Mouse (Mus musculus) kidney, postnatal 0 days (tissue): ENCODE measurements around the gene Elfn1. TPM values are rescaled to one million over a fixed set of nuclear protein-coding genes. Genes with fewer than 3 reads are reported as not detected.

Experiments
- ATAC-seq: fragments of 200-750 bp; cut with Nextera tagmentation; replicated peaks from 2 replicates; pipeline ENCODE4 v1.8.0; 2017; ENCODE audit warnings: low read depth, moderate number of reproducible peaks, moderate TSS enrichment, moderate library complexity; ENCODE audit not compliant: low FRiP score
- DNase-seq: peaks from one replicate; pipeline ENCODE4 v3.0.0-alpha.2; 2016; ENCODE audit warnings: low spot score
- H3K27ac ChIP-seq: fragments of 300-500 bp; sonication (generic); 2 replicates; pipeline ENCODE4 v1.5.1; 2014; ENCODE audit warnings: mild to moderate bottlenecking
- H3K27me3 ChIP-seq: fragments of 300-500 bp; sonication (generic); 2 replicates; pipeline ENCODE4 v1.6.1; 2014; ENCODE audit warnings: low read length, mixed read lengths; ENCODE audit not compliant: insufficient read depth
- H3K36me3 ChIP-seq: fragments of 300-500 bp; sonication (generic); 2 replicates; pipeline ENCODE4 v1.6.1; 2014; ENCODE audit warnings: low read length, mixed read lengths; ENCODE audit not compliant: insufficient read depth
- H3K4me1 ChIP-seq: fragments of 300-500 bp; sonication (generic); replicated peaks from 2 replicates; pipeline ENCODE4 v1.6.1; 2014; ENCODE audit warnings: antibody characterized with exemption, low read length, mixed read lengths; ENCODE audit not compliant: insufficient read depth
- H3K4me2 ChIP-seq: fragments of 300-500 bp; sonication (generic); 2 replicates; pipeline ENCODE4 v1.6.1; 2014; ENCODE audit warnings: mild to moderate bottlenecking, low read length, moderate library complexity, mixed read lengths
- H3K4me3 ChIP-seq: fragments of 300-500 bp; sonication (generic); replicated peaks from 2 replicates; pipeline ENCODE4 v1.5.1; 2014; ENCODE audit warnings: low read depth, low read length
- H3K9ac ChIP-seq: fragments of 300-500 bp; sonication (generic); 2 replicates; pipeline ENCODE4 v1.6.1; 2014; ENCODE audit warnings: low read depth, low read length
- H3K9me3 ChIP-seq: fragments of 300-500 bp; sonication (generic); replicated peaks from 2 replicates; pipeline ENCODE4 v1.6.1; 2016; ENCODE audit warnings: low read length, inconsistent platforms, mixed read lengths
- CTCF ChIP-seq: IDR thresholded peaks from 2 replicates; pipeline ENCODE4 v1.5.1; 2016; ENCODE audit warnings: antibody characterized with exemption, low read depth, mild to moderate bottlenecking, moderate library complexity
- whole genome bisulfite sequencing: fragments of 180-500 bp; shearing (Covaris S2); extraction: QIAGEN DNeasy Blood & Tissue Kit; methylation state at CpG from one replicate; pipeline ENCODE4 v1.1.7; 2014; 5-methylcytosine and 5-hydroxymethylcytosine counted together
- polyA plus RNA-seq: library from polyadenylated mRNA; unstranded; fragments of >200 nt; fragmentation: Nextera tagmentation; extraction: Ambion mirVana; gene quantifications from 2 replicates; pipeline ENCODE4 v1.2.1, GENCODE M21; 2015

Gene Elfn1
- polyA plus RNA-seq, 1 experiment from 2014 or later = 0.33 TPM

DNA sequence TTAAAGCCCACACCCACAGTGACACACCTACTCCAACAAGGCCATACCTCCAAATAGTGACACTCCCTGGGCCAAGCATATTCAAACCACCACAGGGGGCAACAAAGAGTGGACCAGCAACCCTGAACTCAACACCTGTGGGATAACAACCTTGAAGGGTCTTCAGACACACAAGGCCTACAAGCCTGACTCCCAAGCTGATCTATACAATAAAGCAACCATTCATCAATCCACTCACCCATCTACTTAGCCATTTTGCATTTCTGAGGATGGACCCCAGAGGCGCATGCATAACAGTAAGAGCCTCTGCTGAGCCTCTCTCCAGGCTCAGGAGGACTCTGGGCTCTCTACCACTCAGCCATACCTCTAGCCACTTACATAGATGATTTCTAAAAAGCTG, 109.2 kb downstream of the Elfn1 start:
- H3K27me3 ChIP-seq = no peaks in the 10 kb centered on the region
- no peak for TF ChIP-seq CTCF
- no peaks in the 10 kb centered on the region for H3K4me1 ChIP-seq
- DNase-seq (no peak), ATAC-seq (no peak)
- no peak overlapping the region for H3K9ac ChIP-seq
- H3K9me3 ChIP-seq = no peaks in the 10 kb centered on the region
- H3K4me2 ChIP-seq = no peak overlapping the region
- no peak overlapping the region for H3K4me3 ChIP-seq
- 100% methylated on average over 1 of the region's 1 CpGs for WGBS
- H3K27ac ChIP-seq = no peak overlapping the region
- no peaks in the 10 kb centered on the region for H3K36me3 ChIP-seq

DNA sequence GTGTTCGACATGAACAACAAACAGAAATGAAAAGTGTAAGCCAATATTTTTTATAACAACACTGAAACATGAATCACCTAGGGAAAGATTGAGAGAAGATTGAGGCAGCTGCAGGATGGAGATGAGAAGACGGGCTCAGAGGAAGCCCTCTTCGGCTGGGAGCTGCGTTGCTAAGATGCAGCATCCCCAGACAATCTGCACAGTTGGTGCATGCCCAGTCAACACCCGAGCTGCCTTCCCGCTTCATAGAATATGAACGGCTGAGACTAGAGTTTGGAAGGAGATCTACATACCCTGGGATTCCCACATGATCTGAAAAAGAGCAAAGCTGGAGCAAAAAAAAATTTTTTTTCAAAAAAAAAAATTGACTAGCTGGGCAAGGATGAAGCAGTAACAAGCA, 111.0 kb downstream of the Elfn1 start:
- no peak for TF ChIP-seq CTCF
- 91% methylated on average over 7 of the region's 7 CpGs for WGBS
- DNase-seq = no peak
- Histone ChIP-seq H3K27ac (no peak overlapping the region), H3K4me1 (no peaks in the 10 kb centered on the region; the same call in 1 of the 2 replicates), H3K9ac (no peak overlapping the region), H3K36me3 (no peaks in the 10 kb centered on the region), H3K4me2 (no peak overlapping the region), H3K4me3 (no peak overlapping the region), H3K9me3 (no peaks in the 10 kb centered on the region), H3K27me3 (no peaks in the 10 kb centered on the region)
- no peak for ATAC-seq

DNA sequence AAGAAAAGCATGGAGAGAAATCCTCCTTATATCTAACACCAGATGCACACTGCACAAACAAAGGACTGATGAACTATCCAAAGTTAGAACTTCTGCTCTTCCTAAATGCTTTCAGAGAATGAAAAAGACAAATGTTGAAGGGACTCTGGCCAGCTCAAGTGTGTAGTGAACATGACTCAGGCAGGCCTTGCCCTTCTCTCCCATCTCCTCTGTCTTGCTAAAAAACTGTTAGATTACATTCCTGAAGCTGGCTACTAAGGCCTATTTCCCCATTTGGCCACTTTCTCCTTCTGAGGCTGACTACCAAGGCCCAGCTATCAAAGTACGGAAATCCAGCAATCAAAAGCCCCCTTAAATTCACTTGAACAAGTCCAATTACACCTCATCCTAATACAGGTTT, 111.9 kb downstream of the Elfn1 start:
- H3K4me3 ChIP-seq = no peak overlapping the region
- no peak for TF ChIP-seq CTCF
- H3K36me3 ChIP-seq = no peaks in the 10 kb centered on the region
- no peaks in the 10 kb centered on the region for H3K27me3 ChIP-seq
- no peak for ATAC-seq
- no peaks in the 10 kb centered on the region for H3K9me3 ChIP-seq
- no peak overlapping the region for H3K9ac ChIP-seq
- no peaks in the 10 kb centered on the region; the same call in 1 of the 2 replicates for H3K4me1 ChIP-seq
- DNase-seq = no peak
- no peak overlapping the region for H3K4me2 ChIP-seq
- WGBS = 97% methylated on average over 1 of the region's 1 CpGs
- H3K27ac ChIP-seq = no peak overlapping the region

DNA sequence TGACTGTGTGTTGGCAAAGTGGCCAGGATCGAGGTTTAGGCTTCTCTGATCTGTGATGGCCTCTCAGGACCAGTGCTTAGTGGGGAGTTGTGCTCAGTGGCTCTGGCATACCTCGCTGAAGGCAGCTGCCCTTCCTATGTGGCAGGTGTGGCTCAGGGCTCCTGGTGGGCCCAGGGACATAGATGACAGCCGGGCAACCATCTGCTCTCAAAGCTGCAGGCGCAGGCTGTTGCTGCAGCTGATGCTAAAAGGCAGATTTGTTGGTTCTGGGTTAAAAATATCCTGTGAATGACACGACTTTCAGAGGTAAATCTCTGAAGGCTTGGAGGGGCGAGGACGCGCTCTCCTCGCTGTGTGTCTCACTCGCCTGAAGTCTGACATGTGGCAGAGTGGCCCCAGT, 114.0 kb downstream of the Elfn1 start:
- Histone ChIP-seq H3K9ac (no peak overlapping the region), H3K9me3 (no peaks in the 10 kb centered on the region), H3K27me3 (no peaks in the 10 kb centered on the region), H3K27ac (no peak overlapping the region), H3K4me3 (no peak overlapping the region), H3K36me3 (no peaks in the 10 kb centered on the region), H3K4me1 (no peaks in the 10 kb centered on the region; the same call in 1 of the 2 replicates), H3K4me2 (no peak overlapping the region)
- no peak for TF ChIP-seq CTCF
- DNase-seq (no peak), ATAC-seq (no peak)
- WGBS = 84% methylated on average over 10 of the region's 10 CpGs

DNA sequence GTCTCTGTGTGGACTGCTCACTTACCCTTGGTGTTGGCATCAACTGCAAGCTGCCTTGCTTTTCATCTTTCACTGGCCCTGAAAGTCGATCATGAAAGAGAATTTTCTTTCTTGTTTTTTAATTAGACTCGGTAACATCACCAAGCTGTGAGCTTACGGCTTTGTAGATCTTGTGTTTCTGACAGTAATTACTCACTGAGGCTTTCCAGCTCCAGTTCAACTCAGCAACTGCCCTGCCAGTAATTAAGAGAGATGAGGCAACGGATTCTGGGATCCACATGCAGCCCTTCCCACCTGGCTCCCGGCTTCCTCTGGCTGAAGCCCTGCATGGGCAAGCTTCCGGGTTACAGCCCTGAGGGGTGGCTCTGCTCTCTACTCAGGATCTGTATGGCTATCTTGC, 115.1 kb downstream of the Elfn1 start:
- Histone ChIP-seq H3K36me3 (no peaks in the 10 kb centered on the region), H3K27ac (no peak overlapping the region), H3K27me3 (no peaks in the 10 kb centered on the region), H3K9ac (no peak overlapping the region), H3K4me1 (no peaks in the 10 kb centered on the region; the same call in 1 of the 2 replicates), H3K4me2 (no peak overlapping the region), H3K9me3 (no peaks in the 10 kb centered on the region), H3K4me3 (no peak overlapping the region)
- TF ChIP-seq CTCF = no peak
- ATAC-seq (no peak), DNase-seq (no peak)
- WGBS = 82% methylated on average over 6 of the region's 6 CpGs

DNA sequence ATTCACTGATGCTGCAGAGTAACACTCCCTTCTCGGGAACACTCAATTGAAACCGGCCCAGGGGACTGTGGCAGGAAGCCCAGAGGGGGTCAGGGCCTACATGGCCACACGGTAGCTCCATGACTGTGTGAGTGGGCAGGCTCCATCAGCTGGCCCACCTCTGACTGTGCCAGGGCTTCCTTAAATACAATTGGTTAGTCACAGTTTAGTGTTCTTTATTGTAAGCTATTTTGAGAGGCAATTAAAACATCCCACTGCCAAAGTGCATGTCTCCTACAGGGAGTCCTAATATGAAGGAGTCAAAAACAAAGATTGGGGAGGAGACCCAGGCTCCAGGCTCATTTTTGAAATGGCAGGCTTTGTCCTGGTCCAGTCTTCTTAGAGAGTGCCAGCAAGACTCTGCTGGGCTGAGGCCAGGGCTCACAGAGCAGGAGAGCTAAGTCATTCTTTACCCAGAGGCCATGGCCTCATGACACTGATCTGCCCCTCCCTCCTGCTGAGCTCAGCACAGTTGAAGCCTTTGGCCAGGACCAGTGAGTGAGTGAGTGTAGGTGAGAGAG, 116.3 kb downstream of the Elfn1 start:
- H3K9me3 ChIP-seq = no peaks in the 10 kb centered on the region
- H3K36me3 ChIP-seq = no peaks in the 10 kb centered on the region
- ATAC-seq = peak; percentile 85
- no peak overlapping the region for H3K27ac ChIP-seq
- no peak overlapping the region for H3K9ac ChIP-seq
- no peak overlapping the region for H3K4me2 ChIP-seq
- no peak overlapping the region for H3K4me3 ChIP-seq
- H3K4me1 ChIP-seq = no peaks in the 10 kb centered on the region; the same call in 1 of the 2 replicates
- no peaks in the 10 kb centered on the region for H3K27me3 ChIP-seq
- peak; percentile 11 for DNase-seq
- WGBS = 24% methylated on average over 3 of the region's 3 CpGs
- no peak for TF ChIP-seq CTCF

Other genes starting within 250 kb of the Elfn1 start
- 4.2 and 4.6 TPM in 2 replicates for gene Micall2, start 171.6 kb upstream of the Elfn1 start, polyA plus RNA-seq
- 17.9 and 19.0 TPM in 2 replicates for gene Ints1, start 132.3 kb upstream of the Elfn1 start, polyA plus RNA-seq
- gene Mafk, start 116.4 kb upstream of the Elfn1 start, polyA plus RNA-seq = 12.8 and 14.4 TPM in 2 replicates
- gene Tmem184a, start 88.0 kb upstream of the Elfn1 start, polyA plus RNA-seq = 11.2 and 13.3 TPM in 2 replicates
- gene Gm26938, start 81.5 kb upstream of the Elfn1 start, polyA plus RNA-seq = not detected in 2 replicates
- gene Psmg3, start 81.1 kb upstream of the Elfn1 start, polyA plus RNA-seq = 61.0 and 66.9 TPM in 2 replicates